Mouse (Mus musculus): ENCODE data around the gene Nfatc2. TPM values are rescaled to one million over a fixed set of nuclear protein-coding genes. Genes with fewer than 3 reads are reported as not detected.

Gene Nfatc2
- total RNA-seq, 2 experiments from 2014 or later: 11.8 to 15.0 TPM

- DNase-seq (ENCODE audit: low spot score in 2 of 2): no peak
- intact Hi-C loops (cut with DNase I): no loop called here
Observed at GRCm38 (mm10) chr2:168613092-168613880, 11.8 kb upstream of the Nfatc2 start.

- intact Hi-C loops (cut with DNase I): no loop called here
- no peak for DNase-seq (ENCODE audit: low spot score in 2 of 2)
Observed at GRCm38 (mm10) chr2:168610941-168611340, 9.5 kb upstream of the Nfatc2 start.

- intact Hi-C loops (cut with DNase I): no loop called here
- peak; percentile 47 to 68 for DNase-seq (ENCODE audit: low spot score in 2 of 2)
Observed at GRCm38 (mm10) chr2:168609653-168610248, 8.3 kb upstream of the Nfatc2 start.

GRCm38 (mm10) chr2:168608125-168608564 is 6.7 kb upstream of the Nfatc2 start:
- intact Hi-C loops (cut with DNase I): no loop called here
- DNase-seq (ENCODE audit: low spot score in 2 of 2): no peak

DNA sequence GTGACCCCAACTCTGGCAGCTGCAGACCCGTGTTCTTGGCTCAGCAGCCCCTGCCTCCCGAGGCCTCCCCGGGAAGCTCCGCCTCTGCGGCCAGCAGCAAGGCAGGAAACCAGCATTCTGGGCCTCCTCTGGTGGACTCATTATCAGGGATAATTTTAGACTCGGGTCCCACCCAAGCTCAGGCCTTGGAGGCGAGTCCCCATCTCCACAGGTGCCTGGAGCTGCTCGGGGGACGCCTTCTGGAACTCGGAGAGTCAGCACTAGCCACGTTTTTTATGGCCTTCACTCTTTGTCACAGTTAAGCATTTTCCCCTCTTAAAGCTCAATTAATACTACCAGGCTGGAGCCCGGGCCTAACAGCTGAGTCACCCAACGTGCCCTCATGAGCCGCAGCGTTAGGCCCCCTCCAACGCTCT is 3.2 kb upstream of the Nfatc2 start:
- intact Hi-C loops (cut with DNase I): no loop called here
- DNase-seq (ENCODE audit: low spot score in 2 of 2): no peak

GRCm38 (mm10) chr2:168602387-168602741 is 907 bp upstream of the Nfatc2 start:
- intact Hi-C loops (cut with DNase I): no loop called here
- no peak for DNase-seq (ENCODE audit: low spot score in 2 of 2)

GRCm38 (mm10) chr2:168600750-168601490 is 537 bp downstream of the Nfatc2 start:
- peak; percentile 66 to 73 for DNase-seq (ENCODE audit: low spot score in 2 of 2)
- intact Hi-C loops (cut with DNase I): no loop called here

DNA sequence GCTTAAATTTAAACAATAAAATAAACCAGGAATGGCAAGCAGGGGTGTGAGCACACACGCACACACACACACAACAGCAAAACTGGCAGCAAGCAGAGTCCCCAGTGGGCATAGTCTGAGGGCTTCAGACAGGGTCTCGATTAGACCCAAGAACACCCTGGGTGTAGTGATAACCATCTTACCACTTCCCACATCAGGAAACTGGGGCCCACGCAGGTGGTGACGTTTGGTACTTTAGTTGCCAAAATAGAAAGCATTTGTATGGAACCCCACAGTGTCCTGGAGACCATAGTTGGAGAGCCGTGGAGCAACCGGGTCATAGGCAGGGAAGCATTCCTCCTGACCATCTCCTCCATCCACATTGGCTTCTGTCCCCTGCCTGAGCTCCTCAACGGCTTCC is 5.8 kb downstream of the Nfatc2 start:
- no peak for DNase-seq (ENCODE audit: low spot score in 2 of 2)
- intact Hi-C loops (cut with DNase I): no loop called here

DNA sequence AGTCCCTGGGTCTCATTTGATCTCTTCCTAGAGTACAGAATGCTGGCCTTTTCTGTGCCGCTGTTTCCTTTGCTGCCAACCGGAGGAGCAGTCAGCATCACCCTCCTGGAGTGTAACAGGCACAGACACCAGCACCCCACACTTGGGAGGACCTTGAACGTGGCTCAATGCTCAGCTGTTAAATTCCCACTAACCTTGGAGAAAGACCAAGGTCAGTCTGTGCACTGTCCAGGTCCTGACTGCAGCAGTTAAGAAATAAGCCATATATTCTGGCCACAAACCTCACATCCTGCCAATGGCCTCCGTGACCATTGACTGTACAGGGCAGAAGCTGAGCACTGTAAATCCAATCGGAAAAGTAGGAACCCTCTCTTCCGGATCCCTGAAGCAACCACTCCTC is 7.8 kb downstream of the Nfatc2 start:
- no peak for DNase-seq (ENCODE audit: low spot score in 2 of 2)
- intact Hi-C loops (cut with DNase I): no loop called here

- intact Hi-C loops (cut with DNase I): no loop called here
- DNase-seq (ENCODE audit: low spot score in 2 of 2): no peak
Observed at GRCm38 (mm10) chr2:168593004-168593403, 8.5 kb downstream of the Nfatc2 start.

- intact Hi-C loops (cut with DNase I): no loop called here
- DNase-seq (ENCODE audit: low spot score in 2 of 2): no peak
Observed at GRCm38 (mm10) chr2:168591076-168591475, 10.4 kb downstream of the Nfatc2 start.

DNA sequence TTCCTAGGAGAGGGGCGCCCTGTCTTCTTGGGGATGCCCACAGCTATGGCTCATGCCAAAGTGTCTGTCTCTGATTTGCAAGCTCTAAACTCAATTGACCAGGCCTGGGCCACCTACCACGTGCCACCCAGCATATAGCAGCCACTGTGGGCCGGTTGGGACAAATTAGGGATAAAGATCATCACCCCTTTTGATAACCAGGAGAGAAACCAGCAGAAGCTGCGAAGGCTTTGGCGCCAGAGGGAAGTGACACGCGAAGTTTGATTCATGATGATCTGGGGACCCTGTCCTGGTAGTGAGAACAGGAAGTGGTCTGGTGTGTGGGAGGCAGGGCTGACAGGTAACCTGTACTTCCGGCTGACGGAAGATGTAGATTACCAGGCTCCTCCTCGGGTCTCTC is 10.9 kb downstream of the Nfatc2 start:
- no peak for DNase-seq (ENCODE audit: low spot score in 2 of 2)
- intact Hi-C loops (cut with DNase I): no loop called here

GRCm38 (mm10) chr2:168590168-168590551 is 11.3 kb downstream of the Nfatc2 start:
- no peak for DNase-seq (ENCODE audit: low spot score in 2 of 2)
- intact Hi-C loops (cut with DNase I): no loop called here

DNA sequence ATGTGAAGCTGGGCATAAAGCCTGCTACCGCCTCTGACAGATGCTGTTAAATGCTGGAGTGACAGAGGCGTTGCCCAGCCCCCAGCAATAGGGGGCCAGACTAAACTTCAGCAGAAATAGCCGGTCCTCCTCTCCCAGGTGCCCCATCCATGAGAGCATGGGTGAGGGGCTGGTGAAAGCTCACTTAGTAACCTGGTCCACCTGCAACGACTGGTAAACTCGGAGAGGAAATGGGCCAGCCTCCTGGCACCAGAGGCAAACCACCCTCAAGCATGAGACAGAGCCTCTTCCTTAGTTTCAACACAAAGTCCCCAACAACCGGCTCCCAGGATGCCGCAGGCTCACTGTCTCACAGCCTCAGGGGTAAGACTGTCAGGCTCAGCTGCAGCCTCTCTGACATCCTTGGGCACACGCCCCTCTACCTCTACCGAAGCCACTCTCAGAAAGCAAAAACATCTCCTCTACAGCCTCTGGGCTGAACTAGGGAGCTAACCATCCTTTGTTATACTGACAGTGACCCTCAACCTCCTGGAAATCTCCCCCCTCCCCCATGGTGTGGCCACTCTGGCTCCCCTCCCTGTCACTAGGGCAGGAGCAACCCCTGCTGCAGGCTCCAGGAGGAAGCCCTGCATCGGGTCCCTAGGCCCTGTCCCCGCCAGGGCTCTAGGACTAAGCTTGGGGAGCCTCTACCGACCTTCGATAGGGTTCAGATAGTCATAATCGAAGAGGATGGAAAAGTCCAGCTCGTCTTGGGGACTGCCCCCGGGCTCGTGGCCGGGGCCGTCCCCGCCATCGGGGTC is 11.9 kb downstream of the Nfatc2 start:
- DNase-seq (ENCODE audit: low spot score in 2 of 2): no peak
- intact Hi-C loops (cut with DNase I): no loop called here

- DNase-seq (ENCODE audit: low spot score in 2 of 2): peak; percentile 41
- intact Hi-C loops (cut with DNase I): no loop called here
Observed at GRCm38 (mm10) chr2:168588591-168589367, 12.7 kb downstream of the Nfatc2 start.

DNA sequence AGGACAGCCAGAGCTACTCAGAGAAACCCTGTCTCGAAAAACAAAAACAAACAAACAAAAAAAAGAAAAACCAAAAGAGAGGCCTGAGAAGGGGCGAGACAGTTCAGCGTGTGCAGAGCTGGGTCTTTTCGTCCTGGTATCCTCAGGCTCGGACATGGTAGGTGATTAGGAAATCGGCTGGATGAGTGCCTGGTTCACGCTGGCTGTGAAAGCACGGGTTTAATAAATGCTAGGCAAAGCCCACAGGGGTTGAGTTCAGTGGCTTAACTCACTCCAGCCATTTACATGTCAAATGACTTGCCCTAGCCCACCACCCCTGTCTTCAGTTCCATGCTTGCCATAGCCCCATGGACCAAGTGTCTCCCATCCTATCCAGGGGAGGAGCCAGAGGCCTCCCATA is 14.3 kb downstream of the Nfatc2 start:
- intact Hi-C loops (cut with DNase I): no loop called here
- DNase-seq (ENCODE audit: low spot score in 2 of 2): no peak

GRCm38 (mm10) chr2:168586512-168586911 is 14.9 kb downstream of the Nfatc2 start:
- intact Hi-C loops (cut with DNase I): no loop called here
- no peak for DNase-seq (ENCODE audit: low spot score in 2 of 2)

GRCm38 (mm10) chr2:168584857-168585256 is 16.6 kb downstream of the Nfatc2 start:
- intact Hi-C loops (cut with DNase I): no loop called here
- no peak for DNase-seq (ENCODE audit: low spot score in 2 of 2)

GRCm38 (mm10) chr2:168584408-168584807 is 17.0 kb downstream of the Nfatc2 start:
- intact Hi-C loops (cut with DNase I): no loop called here
- no peak for DNase-seq (ENCODE audit: low spot score in 2 of 2)

Data from left cerebral cortex, postnatal 14 days (tissue).